Mouse (Mus musculus): ENCODE measurements around the gene Dop1b.
"Not testable (repeated sequence)": the region's sequence is repeated elsewhere in the genome, so short reads cannot be mapped to it uniquely, and the experiment has no call there.

The Dop1b gene

DNA sequence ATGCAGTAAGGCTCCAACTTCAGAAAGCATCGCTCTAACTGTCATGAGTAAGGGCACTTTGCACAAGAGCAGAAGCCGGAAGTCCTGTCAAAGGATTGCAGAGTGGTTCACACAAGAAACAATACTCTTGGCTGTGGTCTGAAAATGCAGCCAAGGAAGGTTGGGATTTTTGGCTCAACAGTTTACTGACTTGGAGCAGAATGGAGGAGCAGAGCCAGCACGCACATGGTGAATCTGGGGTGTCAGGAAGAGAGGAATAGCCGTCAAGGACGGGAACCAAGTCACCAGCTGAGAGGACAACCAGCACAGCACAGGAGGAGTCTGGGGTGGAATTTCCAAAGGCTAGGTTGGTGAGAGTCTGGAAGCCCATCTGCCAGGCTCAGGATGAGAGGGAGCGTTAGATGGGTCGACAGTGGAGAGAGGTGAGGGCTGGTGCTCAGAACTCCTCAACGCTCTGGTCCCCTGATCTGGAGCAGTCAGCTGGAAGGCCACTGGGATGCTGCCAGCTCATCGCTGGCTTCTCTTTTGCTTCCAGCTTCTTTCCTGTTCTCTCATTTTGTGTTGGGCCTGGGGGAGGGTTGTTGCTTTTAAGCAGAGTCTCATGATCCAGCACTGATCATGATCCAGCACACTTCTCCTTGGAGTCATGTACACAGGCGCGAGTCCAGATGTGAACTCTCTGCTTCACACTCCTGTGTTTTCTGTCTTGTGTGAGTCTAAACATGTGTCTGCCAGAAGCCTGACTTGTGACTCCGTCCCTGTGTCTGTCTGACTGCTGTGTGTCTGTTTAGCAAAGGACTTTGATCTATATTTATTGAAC is 85.5 kb downstream of the Dop1b start:
- no peak for DNase-seq (ENCODE audit: low spot score)

DNA sequence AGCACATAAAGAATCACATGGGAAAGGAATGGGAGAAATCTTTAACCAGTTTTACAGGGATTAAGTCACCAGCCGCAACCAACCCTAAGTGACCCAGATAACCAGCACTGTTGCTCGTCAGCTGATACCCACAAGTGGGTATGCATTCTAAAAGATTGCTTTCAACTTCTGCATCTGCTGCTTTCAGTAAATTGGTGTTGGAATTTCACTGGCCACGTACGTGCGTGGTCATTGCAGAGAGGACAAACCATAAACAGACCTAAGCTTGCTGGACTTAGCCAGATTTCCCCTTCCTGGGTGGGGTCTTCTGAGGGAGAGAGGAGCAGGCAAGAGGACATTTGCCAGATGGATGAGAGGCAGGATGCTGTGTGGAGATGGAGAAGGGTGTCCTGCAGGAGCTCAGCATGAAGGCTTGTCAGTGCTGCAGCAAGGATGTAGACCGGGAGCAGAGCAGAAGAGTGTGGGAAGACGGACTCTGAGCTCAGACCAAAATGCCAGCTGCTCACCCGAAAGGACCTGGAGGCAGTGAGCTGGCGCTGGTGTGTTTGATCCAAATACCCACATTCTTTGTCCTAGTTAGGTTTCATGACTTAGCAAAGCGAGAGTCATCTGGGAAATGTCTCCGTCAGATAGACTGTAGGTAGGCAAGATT is 86.3 kb downstream of the Dop1b start:
- no peak for DNase-seq (ENCODE audit: low spot score)

DNA sequence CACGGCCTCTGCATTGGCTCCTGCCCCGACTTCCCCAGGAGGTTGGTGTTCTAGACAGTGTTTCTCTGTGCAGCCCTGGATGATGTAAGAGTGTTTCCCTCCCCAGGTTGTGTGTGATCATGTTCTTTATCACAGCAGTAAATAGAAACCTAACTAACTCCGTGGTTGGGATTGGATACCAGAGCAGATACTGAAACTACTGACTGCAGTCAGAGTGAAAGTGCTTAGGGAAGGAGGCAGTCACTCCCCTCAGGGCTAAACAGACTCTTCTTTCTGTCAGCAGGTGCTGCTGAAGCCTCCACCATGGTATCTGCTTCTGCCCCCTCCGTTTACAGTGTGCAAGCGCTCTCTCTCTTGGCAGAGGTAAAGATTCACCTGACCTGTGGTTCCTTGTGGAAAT is 86.9 kb downstream of the Dop1b start:
- no peak for DNase-seq (ENCODE audit: low spot score)

DNA sequence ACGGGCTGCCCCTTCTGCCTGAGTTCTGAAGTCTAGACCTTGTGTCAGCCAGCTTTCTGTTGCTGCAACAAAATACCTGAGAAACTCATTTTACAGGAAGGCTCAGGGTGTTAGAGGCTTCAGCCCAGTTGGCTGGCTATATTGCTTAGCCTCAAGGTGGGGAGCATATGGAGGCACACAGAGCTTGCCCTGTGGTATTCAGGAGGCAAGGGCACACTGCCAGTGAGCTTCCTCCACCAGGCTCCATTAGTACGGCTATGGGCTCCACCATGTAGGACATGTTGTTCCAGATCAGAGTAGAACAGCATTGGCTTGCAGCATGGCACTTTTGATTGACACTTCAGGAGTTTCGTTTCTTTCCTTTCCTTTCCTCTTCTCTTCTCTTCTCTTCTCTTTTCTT is 87.4 kb downstream of the Dop1b start:
- DNase-seq (ENCODE audit: low spot score), result no peak

DNA sequence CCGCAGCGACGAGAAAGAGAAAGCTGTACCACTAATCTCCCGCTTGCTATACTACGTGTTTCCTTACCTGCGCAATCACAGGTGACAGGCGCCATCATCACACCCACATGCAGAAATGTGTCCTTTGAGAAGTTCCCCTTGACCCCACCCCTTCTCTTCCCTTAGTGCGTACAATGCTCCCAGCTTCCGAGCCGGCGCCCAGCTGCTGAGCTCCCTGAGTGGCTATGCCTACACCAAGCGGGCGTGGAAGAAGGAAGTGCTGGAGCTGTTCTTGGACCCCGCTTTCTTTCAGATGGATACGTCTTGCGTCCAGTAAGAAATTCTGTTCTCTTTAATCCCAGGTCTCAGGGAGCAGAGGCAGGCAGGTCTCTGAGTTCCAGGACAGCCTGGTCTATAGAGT is 88.2 kb downstream of the Dop1b start:
- DNase-seq (ENCODE audit: low spot score), result no peak

DNA sequence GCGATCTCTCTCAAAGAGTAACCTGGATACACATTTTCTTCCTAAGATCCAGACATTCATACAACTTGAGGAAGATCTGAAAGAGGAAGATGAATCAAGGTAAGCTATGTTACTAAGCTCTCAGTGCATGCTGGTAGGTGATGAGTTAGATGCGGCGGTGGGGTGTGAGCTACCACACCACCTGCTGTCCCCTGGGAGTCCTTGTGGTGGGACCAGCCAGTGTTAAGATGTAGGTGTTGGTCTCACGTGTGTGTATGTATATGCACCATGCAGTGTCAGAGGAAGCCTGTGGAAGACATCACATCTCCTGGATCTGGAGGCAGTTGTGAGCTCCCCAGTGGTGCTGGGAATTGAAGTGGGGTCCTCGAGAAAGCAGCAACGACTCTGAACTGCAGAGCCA is 95.5 kb downstream of the Dop1b start:
- DNase-seq (ENCODE audit: low spot score), result no peak

DNA sequence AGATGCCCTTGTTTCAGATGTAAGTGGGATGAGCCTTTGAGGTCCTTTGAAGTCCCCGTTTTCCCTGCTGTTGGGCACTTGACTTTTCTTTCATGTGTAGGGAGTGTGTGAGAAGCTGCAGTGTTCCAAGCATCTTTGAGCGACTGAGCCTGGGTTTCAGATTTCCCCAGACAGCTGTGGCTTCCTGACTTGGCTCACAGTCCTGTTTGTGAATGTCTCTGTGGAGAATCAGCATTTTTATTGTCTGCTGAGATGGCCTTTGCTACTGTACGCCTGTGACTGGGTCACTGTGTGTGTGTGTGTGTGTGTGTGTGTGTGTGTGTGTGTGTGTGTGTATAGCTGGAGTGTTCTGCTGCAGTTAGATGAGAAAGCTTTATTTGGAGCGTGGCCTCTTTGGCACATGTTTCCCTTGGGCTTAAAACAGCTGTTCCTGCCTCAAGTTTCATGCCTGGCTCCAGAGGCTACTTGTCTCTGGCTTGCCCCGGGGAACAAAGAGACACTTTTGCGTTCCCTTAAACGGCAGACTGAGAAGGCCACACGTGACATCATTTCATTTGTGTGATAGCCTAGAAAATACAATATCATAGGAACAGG is 96.4 kb downstream of the Dop1b start:
- DNase-seq (ENCODE audit: low spot score), result no peak

DNA sequence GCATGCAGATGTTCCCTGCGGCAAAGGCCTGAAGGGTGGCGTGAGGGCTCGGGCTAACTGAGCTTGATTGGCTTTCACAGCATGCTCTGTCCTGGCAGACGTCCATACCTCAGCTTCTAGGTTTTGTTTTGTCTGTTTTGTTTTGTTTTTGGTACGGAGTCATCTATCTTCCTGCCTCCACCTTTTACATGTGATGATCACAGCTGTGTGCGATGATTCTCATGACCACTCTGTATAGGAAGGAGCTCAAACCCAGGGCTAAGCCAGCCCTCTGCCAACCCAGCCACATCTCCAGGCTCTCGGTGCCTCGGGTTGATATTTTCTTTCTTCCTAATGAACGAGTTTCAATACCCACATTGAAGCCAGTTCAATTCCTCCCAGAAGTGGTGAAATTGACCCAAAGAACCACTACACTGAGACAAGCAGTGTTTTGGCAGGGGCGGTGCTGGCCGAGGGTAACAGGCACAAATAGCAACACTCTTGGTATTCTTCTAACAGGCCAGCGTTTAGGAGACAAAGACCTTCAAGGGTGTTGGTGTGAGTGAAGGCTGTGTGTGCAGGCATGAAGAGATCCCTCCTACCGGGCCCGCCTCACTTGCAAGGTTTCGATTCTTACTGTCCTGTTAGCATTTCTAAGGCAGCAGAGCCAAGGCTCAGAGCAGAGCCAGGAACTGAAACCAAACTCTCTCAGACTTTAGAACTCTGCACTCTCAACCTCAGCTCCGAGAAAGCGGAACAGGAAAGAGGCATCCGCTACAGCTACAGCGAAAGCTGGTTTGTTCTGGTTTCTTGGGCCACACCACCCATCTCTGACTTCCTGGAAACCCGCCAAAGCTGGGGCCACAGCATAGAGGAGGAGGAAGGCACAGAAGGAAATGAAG is 104.4 kb downstream of the Dop1b start:
- peak; percentile 81 for DNase-seq (ENCODE audit: low spot score)

DNA sequence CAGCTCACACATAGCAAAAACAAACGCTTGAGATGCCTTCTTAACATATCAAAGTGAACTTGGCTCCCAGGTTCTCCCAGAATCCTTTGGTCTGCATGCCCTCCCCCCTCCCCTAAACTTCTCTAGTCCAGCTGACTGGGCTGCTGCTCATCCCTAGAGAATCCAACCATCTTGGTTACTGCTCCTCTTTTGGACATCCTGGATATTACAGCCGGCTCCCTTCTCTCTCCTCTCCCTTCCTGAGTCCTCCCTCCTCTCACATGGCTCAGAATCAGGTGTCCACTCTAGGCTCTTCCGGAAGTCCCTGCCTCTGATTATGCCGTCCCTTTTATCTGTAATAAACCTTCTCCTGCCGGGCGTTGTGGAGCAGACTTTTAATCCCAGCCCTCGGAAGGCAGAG is 105.2 kb downstream of the Dop1b start:
- peak; percentile 63 for DNase-seq (ENCODE audit: low spot score)

DNA sequence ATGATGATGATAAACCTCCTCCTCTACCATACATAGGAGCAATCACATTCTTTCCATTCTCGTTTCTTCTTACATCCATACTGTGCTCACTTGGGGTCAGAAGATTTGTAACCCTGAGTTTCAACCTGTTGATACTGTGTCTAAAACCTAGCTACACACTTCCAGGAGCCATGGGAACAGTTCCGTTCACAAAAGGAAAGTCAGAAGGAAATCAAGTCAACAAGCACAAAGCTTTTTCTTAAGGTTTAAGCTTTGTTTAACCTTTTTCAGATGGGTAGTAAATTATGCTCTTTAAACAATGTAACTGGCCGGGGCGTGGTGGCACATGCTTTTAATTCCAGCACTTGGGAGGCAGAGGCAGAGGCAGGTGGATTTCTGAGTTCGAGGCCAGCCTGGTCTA is 105.7 kb downstream of the Dop1b start:
- no peak for DNase-seq (ENCODE audit: low spot score)

DNA sequence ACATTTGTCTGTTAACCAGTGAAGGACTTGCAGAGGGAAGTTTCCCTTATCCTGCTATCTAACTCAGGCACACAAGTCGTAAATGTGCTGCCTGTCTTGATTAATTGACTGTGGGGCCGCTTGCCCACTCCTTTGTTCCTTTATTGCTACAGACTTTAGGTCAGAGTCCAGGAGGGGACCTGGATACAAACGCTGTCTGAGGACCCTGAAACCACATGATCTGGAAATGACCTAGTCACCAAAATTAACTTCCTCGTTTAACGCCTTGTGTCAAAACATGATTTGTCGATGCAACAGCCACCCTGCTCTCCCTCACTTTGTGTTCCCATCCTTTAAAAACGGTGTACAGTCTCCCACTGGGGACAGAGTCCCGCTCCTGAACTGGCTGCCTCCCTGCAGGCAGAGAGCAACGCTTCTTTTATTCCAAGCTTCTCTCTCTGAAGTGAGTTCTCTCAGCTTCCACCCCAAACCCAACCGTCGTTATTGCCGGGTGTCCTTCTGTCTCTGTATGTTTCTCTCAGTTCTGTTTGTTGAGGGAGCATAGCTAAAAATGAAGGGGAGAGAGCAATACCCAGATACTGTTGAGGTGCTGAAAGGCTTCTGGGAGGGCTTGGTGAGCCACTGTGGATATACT is 107.1 kb downstream of the Dop1b start:
- peak; percentile 57 for DNase-seq (ENCODE audit: low spot score)

DNA sequence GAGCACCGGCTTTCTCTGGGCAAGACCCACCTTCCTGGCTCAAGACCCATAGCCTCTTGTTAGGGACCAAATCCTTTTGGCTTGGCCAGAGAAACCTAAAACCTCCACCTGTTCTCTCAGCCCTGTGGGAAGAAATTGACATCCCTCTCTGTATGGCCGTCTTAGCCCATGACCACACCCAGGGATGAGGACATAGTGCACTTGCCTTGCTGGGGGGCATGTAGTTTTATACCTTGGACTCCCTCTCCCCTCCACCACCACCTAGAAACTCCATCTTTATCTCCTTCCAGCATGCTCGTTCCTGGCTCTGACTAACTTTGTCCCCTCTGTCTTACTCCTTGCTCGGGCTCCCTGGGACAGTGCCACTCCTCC is 107.6 kb downstream of the Dop1b start:
- DNase-seq (ENCODE audit: low spot score), result no peak

DNA sequence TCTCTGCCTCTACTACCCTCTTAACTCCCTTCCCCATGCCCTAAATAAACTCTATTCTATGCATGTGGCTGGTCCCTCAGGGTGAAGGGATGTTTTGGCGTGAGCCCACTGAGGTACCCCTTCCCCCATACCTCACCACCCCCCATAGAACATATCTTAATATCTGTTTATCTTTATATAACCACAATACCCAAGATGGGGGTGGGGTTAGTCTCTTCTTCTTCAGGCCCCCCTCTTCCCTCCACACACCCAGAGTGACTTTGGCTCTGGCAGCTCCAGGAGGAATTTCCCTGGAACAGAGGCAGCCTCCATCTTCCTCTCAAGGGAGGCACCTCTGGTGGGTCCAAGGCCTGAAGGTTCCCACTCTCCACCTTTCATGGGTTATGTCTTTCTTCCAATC is 108.3 kb downstream of the Dop1b start:
- no peak for DNase-seq (ENCODE audit: low spot score)

DNA sequence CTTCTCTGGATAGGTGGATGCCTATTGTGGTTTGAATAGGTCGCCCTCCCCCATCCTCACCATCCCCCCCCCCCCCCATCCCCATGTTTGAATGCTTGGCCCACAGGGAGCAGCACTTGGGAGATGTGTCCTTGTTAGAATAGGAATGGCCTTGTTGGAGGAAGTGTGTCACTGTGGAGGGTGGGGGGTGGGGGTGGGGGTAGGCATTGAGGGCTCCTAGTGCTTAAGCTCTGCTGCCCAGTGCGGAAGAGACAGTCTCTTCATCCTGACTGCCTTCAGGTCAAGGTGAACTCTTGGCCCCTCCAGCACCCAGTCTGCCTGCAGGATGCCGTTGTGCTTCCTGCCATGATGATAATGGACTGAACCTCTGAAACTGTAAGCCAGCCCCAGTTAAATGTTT is 110.0 kb downstream of the Dop1b start:
- DNase-seq (ENCODE audit: low spot score), result no peak

DNA sequence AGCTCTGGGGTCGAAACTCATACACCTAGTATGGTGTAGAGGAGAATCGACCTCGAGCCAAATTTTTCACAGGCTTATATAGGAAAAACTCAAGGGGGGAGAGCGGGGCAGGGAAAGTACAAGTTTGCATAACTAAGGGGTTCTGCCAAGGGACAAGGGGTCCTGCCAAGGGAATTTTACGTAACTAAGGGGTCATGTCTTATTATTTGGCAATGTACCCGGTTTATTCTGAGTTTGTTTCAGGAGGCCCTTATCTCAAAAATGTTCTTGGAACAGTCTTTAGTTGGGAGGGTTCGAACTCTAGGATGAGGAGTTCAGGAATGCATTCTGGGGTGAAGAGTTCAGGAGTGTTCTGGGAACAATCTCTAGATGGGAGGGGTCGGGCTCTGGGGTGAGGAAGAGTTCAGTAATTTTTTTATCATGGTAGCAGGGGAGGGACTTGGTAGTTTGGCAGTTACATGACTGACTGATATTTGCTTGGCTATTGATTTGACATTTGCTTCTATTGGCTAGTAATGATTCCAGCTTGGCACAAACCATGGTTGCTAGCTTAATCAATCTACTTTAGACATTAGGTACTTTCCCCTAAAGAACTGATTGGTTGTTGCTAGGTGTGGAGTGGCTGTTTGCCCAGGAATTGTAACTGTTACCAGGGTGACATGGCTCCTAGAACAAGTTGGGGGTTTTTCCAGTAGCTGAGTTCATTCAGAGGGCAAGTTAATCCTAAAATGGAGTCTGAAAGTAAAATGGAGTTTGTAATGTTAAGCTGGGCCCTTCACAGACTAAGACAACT is 110.9 kb downstream of the Dop1b start:
- not testable (repeated sequence) for DNase-seq (ENCODE audit: low spot score)

DNA sequence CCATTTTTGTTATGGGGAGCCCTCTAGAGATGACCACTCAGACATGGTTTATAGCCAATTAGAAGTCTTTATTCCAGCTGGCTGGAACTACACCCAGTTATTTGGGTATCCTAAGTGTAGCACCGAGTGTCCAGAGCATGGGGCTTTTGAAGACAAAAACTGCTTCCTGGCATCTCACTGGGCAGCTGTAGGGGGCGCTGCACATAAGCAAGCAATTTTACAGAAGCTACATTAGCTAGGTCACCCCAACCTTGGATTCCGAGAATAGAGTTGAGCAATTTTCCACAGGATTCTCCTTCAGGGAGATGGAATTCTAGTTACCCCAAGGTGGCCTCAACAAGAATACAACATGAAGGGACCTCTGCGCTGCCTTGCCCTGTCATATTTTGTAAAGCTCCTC is 113.1 kb downstream of the Dop1b start:
- no peak for DNase-seq (ENCODE audit: low spot score)

DNA sequence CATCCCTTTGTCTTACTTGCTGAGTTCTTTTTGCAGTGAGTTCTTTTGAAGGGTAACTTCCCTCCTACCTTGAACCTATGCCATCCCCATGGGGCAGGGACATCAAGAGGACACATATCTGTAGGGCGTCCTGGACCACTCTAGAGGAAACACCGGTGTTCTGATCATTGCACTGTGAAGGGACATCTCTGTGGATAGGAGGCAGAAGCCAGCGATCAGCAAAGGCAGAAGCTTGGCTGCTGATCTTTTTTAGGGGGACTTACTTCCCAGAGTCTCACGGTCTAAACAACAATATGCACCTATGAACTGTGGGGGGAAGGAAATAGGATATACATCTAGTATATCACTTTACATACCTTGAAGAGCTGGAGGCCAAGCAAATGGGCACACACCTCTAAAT is 113.8 kb downstream of the Dop1b start:
- DNase-seq (ENCODE audit: low spot score), result no peak

DNA sequence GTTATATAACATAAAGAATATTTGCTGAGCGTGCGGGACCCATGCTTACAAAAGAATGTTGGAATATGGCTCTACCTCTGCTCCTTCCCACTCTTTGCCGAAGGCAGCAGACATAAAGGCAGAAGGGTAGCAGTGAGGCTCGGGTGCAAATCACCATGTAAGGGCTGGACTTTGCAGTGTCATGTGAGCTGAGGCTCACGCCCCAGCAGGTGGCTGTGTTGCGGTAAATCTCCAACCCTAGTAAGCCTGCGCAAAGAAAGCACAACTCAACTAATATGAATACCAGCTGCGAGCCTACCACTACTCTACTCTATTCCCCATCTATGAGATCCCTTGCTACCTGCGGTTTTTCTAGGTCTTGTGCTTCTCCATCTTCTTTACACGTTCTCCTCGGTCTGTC is 114.3 kb downstream of the Dop1b start:
- DNase-seq (ENCODE audit: low spot score), result no peak

DNA sequence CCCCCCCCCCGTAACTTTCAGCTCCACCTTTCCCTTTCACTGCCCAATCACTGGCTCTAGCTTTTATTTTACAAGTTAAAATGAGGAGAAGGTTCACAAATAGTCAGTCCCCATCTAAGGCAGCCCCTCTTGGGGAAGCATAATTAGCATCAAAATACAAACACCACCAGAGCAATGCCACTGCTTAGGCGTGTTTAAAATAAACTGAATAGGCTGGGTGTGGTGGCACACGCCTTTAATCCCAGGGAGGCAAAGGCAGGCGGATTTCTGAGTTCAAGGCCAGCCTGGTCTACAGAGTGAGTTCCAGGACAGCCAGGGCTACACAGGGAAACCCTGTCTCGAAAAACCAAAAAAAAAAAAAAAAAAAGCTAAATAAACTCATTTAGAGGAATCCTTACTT is 114.8 kb downstream of the Dop1b start:
- DNase-seq (ENCODE audit: low spot score), result not testable (repeated sequence)

DNA sequence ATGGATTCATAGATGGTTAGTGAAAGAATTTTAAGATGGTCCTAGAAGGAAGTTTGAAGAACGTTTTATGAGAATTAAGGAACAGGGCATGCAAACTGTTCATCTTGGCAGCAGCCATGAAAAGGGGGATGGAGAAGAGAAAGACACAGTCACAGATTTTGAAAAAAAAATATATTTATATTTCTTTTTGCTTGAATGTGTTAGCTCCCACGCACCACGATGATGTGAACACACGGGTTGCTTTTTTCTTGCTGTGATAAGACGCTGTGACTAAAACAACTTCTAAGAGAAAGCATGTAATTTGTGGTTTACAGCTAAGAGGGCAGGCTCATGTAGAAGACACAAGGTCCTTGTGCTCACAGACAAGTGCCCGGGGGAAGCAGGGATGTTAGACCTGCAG is 115.2 kb downstream of the Dop1b start:
- no peak for DNase-seq (ENCODE audit: low spot score)

DNA sequence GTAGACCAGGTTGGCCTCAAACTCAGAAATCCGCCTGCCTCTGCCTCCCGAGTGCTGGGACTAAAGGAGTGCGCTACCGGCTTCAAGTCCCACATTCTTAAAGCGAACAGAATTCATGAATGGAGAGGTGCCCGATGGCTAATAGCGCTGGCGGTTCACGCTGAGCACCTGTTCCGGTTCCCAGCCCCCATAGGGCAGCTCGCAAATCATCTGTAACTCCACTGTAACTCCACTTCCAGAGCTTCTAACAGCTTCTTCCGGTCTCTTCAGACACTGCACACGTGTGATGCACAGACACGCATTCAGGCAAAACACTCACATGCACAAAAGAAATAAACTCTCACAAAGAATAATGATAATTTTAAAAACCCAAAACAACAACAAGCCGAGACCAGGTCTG is 117.8 kb downstream of the Dop1b start:
- DNase-seq (ENCODE audit: low spot score), result no peak
